Mouse (Mus musculus) ES-E14 (cell line): ENCODE measurements at regions not wholly inside any gene's neighbourhood (a gene's known extent, or its start where the extent isn't known, plus 50 kb on each side); places are given as distances from the start of the nearest gene placed in this dataset.

ENCODE experiments used
- DNase-seq: peaks from one replicate; pipeline ENCODE4 v3.0.0-alpha.2; 2013; ENCODE audit warnings: low read depth, low spot score
- H3K27ac ChIP-seq: 2 replicates; pipeline ENCODE4 v1.5.1; 2012; ENCODE audit warnings: low read depth, mild to moderate bottlenecking, low read length, moderate library complexity, mixed read lengths; ENCODE audit not compliant: poor library complexity, insufficient read depth, severe bottlenecking
- H3K36me3 ChIP-seq: 2 replicates; pipeline ENCODE4 v1.6.1; 2012; ENCODE audit warnings: mild to moderate bottlenecking, low read length, moderate library complexity, mixed read lengths; ENCODE audit not compliant: control insufficient read depth, poor library complexity, insufficient read depth, severe bottlenecking
- H3K4me1 ChIP-seq, 2 experiments: fragments of 150-350 bp in 1 of 2; sonication (generic) in 1 of 2; 2 replicates each; pipeline ENCODE4 v1.6.1; 2012; ENCODE audit warnings: low read length in 2 of 2, mild to moderate bottlenecking in 1 of 2, mixed read lengths in 1 of 2; ENCODE audit not compliant: control insufficient read depth in 2 of 2, insufficient read depth in 2 of 2, poor library complexity in 1 of 2
- H3K4me3 ChIP-seq, 2 experiments: fragments of 150-350 bp in 1 of 2; sonication (generic) in 1 of 2; 2 replicates each; pipeline ENCODE4 v1.5.1; 2012; ENCODE audit warnings: low read length in 2 of 2, low read depth in 1 of 2, mild to moderate bottlenecking in 1 of 2, mixed read lengths in 1 of 2; ENCODE audit not compliant: insufficient read depth in 1 of 2, poor library complexity in 1 of 2, severe bottlenecking in 1 of 2
- H3K9ac ChIP-seq: 2 replicates; pipeline ENCODE4 v1.6.1; 2012; ENCODE audit warnings: low read depth, mild to moderate bottlenecking, low read length, mixed read lengths; ENCODE audit not compliant: poor library complexity, insufficient read depth, severe bottlenecking
- H3K9me3 ChIP-seq: fragments of 150-350 bp; sonication (generic); 2 replicates; pipeline ENCODE4 v1.6.1; 2012; ENCODE audit warnings: low read depth, mild to moderate bottlenecking, low read length; ENCODE audit not compliant: control insufficient read depth, insufficient read depth
- CHD2 ChIP-seq: IDR thresholded peaks from 2 replicates; pipeline ENCODE4 v1.6.1; 2014; ENCODE audit warnings: mild to moderate bottlenecking, low read depth, low read length, inconsistent platforms
- HCFC1 ChIP-seq: IDR thresholded peaks from 2 replicates; pipeline ENCODE4 v1.6.1; 2012; ENCODE audit warnings: low read length, inconsistent platforms, borderline replicate concordance; ENCODE audit not compliant: insufficient read depth
- MAFK ChIP-seq: IDR thresholded peaks from 2 replicates; pipeline ENCODE4 v1.6.1; 2014; ENCODE audit warnings: mild to moderate bottlenecking, low read depth, low read length, inconsistent platforms; ENCODE audit not compliant: insufficient read depth
- ZC3H11A ChIP-seq: IDR thresholded peaks from 2 replicates; pipeline ENCODE4 v1.6.1; 2012; ENCODE audit warnings: low read depth, mild to moderate bottlenecking, inconsistent platforms, low read length, borderline replicate concordance
- ZNF384 ChIP-seq: IDR thresholded peaks from 2 replicates; pipeline ENCODE4 v1.6.1; 2012; ENCODE audit warnings: low read depth, low read length, inconsistent platforms
- in situ Hi-C, 2 experiments: fragments of 600-800 bp; cut with MboI; formaldehyde crosslinking; loops; one replicate each; pipeline ENCODE4 v1.15.1; 2025; ENCODE audit warnings: low sequenced_read_pairs in 2 of 2, inconsistent platforms in 1 of 2; ENCODE audit not compliant: unreplicated experiment in 2 of 2

DNA sequence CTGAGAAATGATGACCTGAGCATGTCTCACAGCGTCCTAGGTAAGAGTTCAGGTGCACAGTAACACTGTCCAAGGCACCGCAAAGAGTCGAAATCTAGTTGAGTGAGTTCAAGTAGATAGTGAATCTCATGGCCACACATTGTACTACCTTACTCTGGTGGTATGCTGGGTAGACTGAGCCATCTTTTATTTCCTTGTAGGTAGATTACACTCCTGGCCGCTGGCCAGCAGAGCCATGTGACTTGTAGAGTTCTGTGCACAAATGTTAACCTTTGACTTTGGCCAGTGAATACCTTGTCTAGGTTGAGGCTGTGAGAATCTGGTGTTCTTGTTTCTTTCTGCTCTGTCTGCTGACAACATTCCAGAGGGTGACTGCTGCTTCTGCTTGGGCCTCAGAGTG is 273.0 kb downstream of the Bcl11a start:
- TF ChIP-seq ZNF384 (no peak), MAFK (no peak), ZC3H11A (no peak), HCFC1 (no peak), CHD2 (no peak)
- in situ Hi-C loops: no loop called here
- H3K36me3 ChIP-seq: no peaks in the 10 kb centered on the region

DNA sequence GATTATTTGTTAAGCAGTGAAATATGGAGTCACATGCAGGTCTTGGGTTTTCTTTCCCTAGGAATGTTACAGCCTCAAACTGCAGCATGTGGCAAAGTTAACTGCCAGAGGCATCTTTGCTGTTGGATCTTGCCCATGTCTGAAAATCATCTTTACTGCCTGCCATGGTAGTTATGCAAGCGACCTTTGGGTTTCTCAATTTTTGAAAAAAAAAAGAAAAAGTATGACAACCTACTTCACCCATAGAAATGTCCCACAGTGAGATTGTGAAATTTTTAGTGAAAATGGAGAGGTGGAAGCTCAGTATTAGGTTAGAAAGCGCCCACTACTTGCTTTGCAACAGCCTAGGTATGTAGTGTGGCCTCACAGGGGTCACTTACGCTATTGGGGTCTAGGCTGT is 274.2 kb downstream of the Bcl11a start:
- DNase-seq: no peak
- Histone ChIP-seq H3K9me3 (no peaks in the 10 kb centered on the region), H3K4me1 (no peaks in the 10 kb centered on the region), H3K27ac (no peak overlapping the region), H3K36me3 (no peaks in the 10 kb centered on the region), H3K4me3 (no peak overlapping the region), H3K9ac (no peak overlapping the region)
- in situ Hi-C loops: no loop called here
- TF ChIP-seq ZNF384 (no peak), CHD2 (no peak), HCFC1 (no peak)

More for the DNA sequence above, 273.0 kb downstream of the Bcl11a start:
- no peak for DNase-seq
- H3K9me3 ChIP-seq: no peaks in the 10 kb centered on the region
- H3K4me3 ChIP-seq: no peak overlapping the region
- H3K4me1 ChIP-seq: no peaks in the 10 kb centered on the region
- no peak overlapping the region for H3K9ac ChIP-seq
- H3K27ac ChIP-seq: no peak overlapping the region

DNA sequence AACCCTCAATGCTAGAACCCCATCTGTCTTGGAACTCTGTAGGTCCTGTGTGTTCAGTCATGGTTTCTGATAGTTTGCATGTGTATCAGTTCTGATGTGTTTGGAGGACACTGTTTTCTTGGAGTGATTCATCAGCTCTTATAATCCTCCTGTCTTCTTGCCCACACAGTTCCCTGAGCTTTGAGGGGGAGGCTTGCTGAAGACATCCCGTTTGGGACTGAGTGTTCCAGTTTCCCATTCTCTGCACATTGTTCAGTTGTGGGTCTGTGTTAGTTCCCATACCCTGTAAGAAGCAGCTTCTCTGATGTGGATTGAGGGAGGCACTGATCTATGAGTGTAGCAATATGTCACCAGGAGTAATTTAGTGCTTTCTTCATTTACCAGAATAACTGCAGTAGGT is 275.2 kb downstream of the Bcl11a start:
- TF ChIP-seq ZNF384: no peak
- Histone ChIP-seq H3K36me3 (no peaks in the 10 kb centered on the region), H3K4me1 (no peaks in the 10 kb centered on the region), H3K9me3 (no peaks in the 10 kb centered on the region), H3K4me3 (no peak overlapping the region), H3K27ac (no peak overlapping the region), H3K9ac (no peak overlapping the region)
- no peak for DNase-seq
- in situ Hi-C loops: no loop called here

DNA sequence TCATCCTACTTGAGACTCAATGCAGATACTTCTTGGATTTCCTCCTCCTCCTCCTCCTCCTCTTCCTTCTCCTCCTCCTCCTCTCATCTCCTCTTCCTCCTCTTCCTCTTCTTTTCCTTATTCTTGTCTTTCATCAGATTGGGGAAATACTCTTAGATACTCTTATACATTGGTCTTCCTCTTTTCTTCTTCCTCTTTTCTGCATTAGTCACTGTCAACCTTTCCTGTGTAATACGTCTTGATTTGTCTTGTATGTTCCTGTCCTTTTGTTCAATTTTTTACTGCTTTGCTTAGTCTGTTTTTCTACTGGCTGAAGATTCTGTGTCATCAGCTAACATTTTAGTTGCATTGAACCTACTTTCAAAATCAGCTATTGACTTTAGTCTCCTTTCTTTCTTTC is 279.5 kb downstream of the Bcl11a start:
- in situ Hi-C loops: no loop called here
- TF ChIP-seq CHD2 (no peak), MAFK (no peak), ZC3H11A (no peak), ZNF384 (no peak), HCFC1 (no peak)
- Histone ChIP-seq H3K36me3 (no peaks in the 10 kb centered on the region), H3K9ac (no peak overlapping the region), H3K4me1 (no peaks in the 10 kb centered on the region), H3K4me3 (no peak overlapping the region), H3K9me3 (no peaks in the 10 kb centered on the region), H3K27ac (no peak overlapping the region)
- DNase-seq: no peak

DNA sequence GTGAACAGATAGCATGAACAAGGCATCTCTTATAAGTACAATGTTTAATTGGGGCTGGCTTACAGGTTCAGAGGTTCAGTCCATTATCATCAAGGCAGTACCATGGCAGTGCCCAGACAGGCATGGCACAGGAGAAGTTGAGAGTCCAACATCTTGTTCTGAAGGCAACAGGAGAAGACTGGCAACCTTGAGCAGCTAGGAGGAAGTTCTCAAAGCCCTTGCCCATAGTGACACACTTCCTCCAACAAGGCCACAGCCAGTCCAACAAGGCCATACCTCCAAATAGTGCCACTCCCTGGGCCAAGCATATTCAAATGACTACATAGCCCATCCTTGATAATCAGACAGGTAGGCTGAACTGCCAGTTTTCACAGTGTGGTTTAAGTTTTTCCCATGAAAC is 281.2 kb downstream of the Bcl11a start:
- H3K36me3 ChIP-seq: no peaks in the 10 kb centered on the region
- TF ChIP-seq CHD2 (no peak), HCFC1 (no peak), MAFK (no peak), ZNF384 (no peak), ZC3H11A (no peak)
- no peak overlapping the region for H3K27ac ChIP-seq
- H3K4me3 ChIP-seq: no peak overlapping the region
- H3K4me1 ChIP-seq: no peaks in the 10 kb centered on the region
- no peak overlapping the region for H3K9ac ChIP-seq
- H3K9me3 ChIP-seq: no peaks in the 10 kb centered on the region
- in situ Hi-C loops: no loop called here
- DNase-seq: no peak
